Mouse (Mus musculus) kidney, adult 18-20 months (tissue): ENCODE measurements around the gene Lingo1.
A peak's percentile ranks its signal among the peaks of the same experiment; 100 is the strongest.

Experiments
- DNase-seq: peaks from one replicate; pipeline ENCODE4 v3.0.0; 2021

The Lingo1 gene

GRCm38 (mm10) chr9:56584043-56584424, 212.2 kb downstream of the Lingo1 start:
- no peak for DNase-seq

- no peak for DNase-seq
These were observed 212.9 kb downstream of the Lingo1 start for GRCm38 (mm10) chr9:56583139-56584042.

GRCm38 (mm10) chr9:56582628-56583027, 213.6 kb downstream of the Lingo1 start:
- no peak for DNase-seq

- DNase-seq, result no peak
These were observed 214.6 kb downstream of the Lingo1 start for GRCm38 (mm10) chr9:56581700-56582099.

- DNase-seq, result no peak
These were observed 215.3 kb downstream of the Lingo1 start for GRCm38 (mm10) chr9:56581016-56581415.

- DNase-seq, result no peak
These were observed 216.2 kb downstream of the Lingo1 start for GRCm38 (mm10) chr9:56580101-56580500.

- no peak for DNase-seq
These were observed 218.9 kb downstream of the Lingo1 start for GRCm38 (mm10) chr9:56577405-56577804.

GRCm38 (mm10) chr9:56572534-56573479, 223.5 kb downstream of the Lingo1 start:
- peak; percentile 13 for DNase-seq
